Mouse (Mus musculus) cerebellum, postnatal 25 days (tissue): ENCODE data around the gene Pgam5.

Source experiments
- DNase-seq, 2 experiments: peaks; one replicate each; pipeline ENCODE4 v3.0.0; 2021; ENCODE audit warnings: mixed read lengths in 2 of 2

The Pgam5 gene

DNA sequence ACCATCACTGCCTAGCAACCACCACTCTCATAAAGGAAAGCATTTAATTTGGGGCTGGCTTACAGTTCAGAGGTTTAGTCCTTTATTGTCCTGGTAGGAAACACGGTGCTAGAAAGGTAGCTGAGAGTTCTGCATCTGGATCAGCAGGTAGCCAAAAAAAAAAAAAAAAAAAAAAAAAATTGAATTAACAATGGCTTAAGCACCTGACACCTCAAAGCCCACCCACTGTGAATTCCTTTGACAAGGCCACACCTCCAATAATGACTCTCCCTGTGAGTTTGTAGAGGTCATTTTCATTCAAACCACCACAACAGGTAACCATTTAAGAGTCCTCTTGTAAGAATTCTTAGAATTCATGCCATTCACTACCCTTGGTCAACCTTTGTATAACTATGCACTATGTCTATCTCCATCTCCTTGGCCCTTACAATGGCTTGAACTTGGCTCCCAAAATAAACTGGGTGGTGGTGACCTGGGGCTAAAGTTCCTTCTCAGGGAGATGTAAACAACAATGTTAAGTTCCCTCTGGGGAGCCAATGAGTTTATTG is 42.3 kb downstream of the Pgam5 start:
- DNase-seq = no peak

DNA sequence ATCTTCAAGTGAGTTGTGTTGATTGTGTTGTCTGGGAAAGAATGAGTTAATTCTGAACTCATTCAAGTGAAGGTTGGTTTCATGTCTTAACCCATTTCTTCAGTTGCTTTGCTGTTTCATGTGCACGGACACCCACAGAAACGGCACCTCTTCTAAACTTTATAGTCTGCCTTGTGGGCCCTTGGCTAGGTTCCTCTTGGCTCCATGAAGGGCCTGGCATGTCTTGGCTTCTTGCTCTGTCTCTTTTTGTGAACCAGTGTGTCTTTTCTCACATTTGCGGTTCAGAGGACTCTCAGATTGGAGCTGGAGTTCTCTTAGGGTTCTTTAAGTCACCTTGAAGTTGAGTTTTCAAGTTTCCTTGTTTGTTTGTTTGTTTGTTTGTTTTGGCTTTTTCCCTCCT is 44.7 kb downstream of the Pgam5 start:
- no peak for DNase-seq

DNA sequence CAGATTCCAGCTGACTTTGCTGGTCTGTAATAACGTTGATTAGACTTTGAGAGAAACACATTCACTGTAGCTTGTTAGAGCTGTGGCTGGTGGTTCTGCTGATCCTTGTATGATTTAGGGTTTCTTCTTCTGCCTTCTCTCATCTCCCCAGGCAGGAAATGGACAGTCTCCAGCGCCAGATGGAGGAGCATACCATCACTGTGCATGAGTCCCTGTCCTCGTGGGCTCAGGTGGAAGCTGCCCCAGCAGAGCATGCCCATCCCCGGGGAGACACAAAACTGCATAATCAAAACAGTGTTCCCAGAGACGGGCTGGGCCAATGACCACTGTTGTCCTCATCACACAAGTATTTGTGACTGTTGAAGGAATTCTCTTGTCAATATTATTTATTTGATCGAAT is 47.0 kb downstream of the Pgam5 start:
- DNase-seq = peak; percentile 78 to 83

- DNase-seq = no peak
Observed at GRCm38 (mm10) chr5:110220331-110220730, 49.4 kb downstream of the Pgam5 start.

GRCm38 (mm10) chr5:110216780-110217179 is 52.9 kb downstream of the Pgam5 start:
- DNase-seq = no peak

DNA sequence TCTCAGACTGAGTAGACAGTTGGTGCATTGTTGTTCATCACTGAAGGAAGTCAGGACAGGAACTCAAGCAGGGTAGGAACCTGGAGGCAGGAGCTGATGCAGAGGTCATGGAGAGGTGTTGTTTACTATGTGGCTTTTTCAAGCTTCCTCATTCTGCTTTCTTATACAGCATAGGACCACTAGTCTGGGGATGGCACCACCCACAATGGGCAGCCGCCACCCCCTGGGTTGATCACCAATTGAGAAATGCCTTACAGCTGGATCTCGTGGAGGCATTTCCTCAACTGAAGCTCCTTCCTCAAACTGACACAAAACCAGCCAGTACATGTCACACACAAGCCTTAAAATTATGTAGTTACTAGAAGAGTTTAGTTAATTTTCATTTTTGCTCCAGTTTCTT is 58.4 kb downstream of the Pgam5 start:
- DNase-seq = no peak
